Mouse (Mus musculus) lung, postnatal 4 days (tissue): ENCODE data around the gene Ccdc125.
"Not testable (repeated sequence)": the region's sequence is repeated elsewhere in the genome, so short reads cannot be mapped to it uniquely, and the experiment has no call there.

ENCODE experiments used
- DNase-seq, 2 experiments: peaks; one replicate each; pipeline ENCODE4 v3.0.0; 2021

Ccdc125 gene

DNA sequence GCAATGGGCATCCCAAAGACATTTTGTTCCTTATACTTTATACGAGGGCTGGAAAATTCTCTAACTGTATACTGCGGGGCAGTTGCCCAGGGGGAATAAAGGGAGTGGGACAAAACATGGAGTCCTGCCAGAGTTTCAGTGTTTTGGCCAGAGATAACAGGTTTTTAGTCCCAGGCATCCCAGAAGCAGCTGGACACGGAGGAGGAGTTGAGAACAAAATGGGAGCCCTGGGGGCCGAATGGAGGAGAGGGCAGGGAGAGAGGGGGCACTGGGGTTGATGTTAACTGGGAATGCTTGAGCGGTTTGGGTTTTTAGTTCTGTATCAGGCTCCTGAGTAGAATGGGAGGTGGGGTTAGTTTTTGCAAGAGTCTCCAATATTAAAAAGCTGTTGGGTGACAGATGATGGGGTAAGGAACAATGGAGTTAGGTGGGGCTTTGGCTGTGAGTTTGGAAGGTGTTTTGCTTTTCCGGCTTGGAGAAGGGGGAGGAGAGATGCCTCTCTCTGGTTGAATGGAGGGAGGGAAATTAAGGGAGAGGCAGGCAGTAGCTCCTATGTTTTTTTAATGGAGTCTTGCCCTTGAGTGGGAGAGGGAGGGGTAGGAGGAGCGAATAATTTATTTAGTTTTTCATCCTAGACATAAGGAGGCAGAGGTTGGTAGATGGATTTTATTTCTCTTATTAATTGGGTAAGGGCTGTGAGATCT lies 54.7 kb downstream of the Ccdc125 start:
- DNase-seq = no peak

DNA sequence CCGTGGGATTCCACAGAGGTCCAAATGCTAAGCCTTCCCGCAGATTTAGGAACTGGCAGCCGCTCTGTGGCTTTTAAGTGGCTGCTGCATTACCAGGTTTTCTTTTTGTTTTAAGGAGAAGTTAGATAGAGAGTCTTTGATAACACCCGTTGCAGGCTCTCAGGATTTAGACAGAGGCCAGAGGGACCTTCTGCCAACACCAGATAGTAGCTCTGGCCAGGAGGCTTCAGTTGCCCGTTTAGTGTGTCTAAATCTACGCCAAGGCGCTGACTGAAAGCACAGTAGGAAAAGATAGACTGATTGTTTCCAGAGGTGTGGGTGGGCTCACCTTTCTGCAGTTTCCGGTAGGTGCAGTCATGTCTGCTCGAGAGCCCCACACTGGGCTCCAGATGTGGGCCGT lies 55.7 kb downstream of the Ccdc125 start:
- no peak for DNase-seq

DNA sequence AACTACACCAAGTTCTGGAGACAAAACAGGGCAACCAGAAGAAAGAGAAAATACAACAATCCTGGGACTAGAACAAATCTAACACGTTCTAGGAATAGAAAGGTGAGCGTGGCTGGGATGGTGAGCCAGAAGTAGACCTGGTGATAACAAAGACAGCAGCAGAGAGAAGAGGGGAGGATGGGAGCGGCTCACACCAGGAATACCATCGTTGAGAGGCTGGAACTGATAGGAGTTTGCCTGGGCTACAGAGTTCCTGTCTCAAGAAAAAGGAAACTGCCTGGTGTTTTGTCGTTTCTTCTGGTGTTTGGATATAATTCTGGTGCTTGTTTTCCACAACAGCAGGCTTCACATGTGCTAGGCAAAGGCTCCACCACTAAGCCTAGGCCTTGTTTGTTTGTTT lies 58.6 kb downstream of the Ccdc125 start:
- DNase-seq = no peak

DNA sequence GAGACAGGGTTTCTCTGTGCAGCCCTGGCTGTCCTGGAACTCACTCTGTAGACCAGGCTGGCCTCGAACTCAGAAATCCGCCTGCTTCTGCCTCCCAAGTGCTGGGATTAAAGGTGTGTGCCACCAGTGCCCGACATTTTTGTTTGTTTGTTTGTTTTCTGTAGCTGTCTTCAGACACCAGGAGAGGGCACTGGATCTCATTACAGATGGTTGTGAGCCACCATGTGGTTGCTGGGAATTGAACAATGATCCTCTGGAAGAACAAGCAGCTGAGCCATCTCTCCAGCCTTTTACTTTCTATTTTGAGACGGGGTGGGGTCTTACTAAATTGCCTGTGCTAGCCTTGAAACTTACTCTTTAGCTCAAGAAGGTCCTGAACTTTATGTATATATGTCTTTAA lies 59.0 kb downstream of the Ccdc125 start:
- DNase-seq = not testable (repeated sequence)

DNA sequence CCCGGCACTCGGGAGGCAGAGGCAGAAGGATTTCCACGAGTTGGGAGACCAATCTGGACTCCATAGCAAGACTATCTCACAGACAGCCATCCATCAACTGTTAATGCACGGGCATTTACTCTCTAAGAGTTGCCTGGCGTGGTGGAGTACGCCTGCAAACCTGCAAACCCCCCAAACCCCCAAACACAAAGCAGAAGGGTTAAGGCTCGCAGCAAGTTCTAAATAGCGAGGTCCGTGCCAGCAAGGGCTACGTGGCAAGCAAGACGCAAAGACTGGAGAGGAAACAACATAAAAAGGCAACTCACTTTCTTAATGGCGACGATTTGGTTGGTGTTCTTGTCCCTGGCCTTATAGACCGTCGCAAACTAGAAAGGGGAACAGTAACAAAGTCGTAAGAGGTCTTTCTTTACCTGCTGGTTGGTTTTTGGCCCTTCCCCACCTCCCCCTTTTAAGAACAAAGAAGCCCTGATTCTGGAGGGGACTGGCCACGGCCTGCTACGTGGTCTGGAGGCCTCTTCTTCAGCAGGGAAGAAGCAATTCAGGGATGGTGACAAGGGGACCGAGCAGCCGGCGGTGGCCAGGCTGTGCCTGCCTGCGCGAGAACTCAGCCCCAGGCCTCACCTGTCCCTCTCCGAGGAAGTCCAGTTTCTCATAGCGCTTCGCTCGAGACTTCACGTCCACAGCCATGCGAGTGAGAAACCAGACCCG lies 60.8 kb downstream of the Ccdc125 start:
- peak; percentile 17 to 22 for DNase-seq

DNA sequence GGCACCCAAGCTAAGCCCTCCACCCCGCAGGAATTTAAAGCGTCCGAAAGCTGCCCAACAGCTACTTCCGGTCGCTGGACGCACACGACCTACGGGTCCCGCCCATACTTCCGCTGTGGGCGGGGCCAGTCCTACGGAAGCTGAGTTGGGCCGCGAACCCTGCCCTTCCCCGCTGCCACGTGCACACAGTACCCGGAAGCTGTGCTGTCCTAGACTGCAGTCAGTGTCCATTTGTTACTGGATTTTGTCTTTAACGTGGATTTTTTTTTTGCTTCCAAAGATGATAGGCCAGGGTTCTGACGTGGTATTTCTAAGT lies 61.3 kb downstream of the Ccdc125 start, which contains the start of gene Cdk7:
Cdk7 (minus strand) TSS at position 79 of the 316 bp plus-strand sequence.
- peak; percentile 95 to 97 for DNase-seq

DNA sequence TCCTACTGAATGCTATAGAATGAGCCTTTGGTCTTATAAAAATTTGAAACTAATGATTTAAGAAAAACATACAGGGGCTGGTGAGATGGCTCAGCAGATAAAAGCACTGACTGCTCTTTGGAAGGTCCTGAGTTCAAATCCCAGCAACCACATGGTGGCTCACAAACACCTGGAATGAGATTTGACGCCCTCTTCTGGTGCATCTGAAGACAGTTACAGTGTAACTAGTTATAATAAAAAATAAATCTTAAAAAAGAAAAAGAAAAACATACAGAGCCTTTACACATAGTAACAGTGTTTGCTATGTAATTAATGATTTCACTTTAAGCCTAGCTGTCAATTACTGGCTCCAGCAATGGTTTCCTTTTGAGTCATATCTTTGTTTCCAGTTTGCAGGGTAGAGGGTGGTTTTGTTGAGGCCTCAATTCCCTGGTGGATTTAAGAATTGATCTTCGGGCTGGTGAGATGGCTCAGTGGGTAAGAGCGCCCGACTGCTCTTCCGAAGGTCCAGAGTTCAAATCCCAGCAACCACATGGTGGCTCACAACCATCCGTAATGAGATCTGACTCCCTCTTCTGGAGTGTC lies 62.0 kb downstream of the Ccdc125 start:
- not testable (repeated sequence) for DNase-seq

DNA sequence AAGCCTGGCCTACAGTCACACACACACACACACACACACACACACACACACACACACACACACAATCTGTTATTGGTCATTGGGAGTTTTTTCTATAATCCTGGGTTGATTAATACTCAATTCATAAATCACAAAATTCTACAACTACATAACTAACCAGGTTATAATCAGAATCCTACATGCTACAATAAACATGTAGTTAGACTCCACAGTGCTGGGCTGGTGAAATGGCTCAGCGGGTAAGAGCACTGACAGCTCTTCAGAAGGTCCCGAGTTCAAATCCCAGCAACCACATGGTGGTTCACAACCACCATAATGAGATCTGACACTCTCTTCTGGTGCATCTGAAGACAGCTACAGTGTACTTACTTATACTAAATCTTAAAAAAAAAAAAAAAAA lies 63.2 kb downstream of the Ccdc125 start:
- DNase-seq = no peak

DNA sequence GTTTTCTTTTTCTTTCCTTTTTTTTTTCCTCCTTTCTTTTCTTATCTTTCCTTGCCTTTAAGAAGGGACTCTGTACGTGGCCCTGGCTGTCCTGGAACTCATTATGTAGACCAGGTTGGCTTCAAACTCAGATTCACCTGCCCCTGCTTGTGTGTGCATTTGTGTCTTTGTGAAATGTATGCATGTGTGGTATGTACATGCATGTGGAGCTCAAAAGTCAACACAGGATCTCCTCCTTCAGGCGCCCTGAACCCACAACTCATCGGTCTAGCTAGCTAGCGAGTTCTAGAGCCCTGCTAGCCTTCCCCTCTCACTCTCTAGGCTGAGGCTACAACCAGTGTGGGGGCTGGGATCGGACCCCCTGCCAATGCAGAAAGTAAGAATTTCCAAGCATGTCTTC lies 73.3 kb downstream of the Ccdc125 start:
- no peak for DNase-seq

DNA sequence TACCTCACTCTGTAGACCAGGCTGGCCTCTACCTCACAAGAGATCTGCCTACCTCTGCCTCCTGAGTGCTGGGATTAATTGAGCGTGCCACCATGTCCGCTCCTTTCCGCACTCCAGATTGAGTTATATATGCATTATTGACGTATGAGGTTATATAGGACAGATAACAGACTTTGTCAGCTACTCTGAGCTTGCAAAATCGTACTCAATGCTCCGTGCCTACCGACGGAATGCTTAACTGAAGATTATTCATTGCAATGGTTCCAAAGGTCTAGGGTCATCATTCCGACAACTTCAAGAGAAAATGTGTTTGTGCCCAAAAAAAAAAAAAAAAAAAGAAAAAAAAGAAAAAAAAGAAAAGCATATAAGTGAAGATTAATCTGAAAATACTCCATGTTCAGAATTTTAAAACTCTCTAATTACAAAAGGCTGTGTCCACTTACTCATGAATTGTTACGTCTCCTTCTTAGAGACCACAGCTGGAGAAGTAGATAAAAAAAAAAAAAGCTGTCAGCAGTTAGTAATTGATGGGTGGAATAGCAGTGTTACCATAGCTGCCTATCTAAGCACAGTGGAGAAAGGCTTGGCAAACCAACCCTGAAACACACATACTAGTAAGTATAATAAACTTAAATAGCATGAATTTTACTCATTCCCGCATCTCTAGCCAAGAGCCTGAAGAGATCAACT lies 74.0 kb downstream of the Ccdc125 start:
- no peak for DNase-seq

DNA sequence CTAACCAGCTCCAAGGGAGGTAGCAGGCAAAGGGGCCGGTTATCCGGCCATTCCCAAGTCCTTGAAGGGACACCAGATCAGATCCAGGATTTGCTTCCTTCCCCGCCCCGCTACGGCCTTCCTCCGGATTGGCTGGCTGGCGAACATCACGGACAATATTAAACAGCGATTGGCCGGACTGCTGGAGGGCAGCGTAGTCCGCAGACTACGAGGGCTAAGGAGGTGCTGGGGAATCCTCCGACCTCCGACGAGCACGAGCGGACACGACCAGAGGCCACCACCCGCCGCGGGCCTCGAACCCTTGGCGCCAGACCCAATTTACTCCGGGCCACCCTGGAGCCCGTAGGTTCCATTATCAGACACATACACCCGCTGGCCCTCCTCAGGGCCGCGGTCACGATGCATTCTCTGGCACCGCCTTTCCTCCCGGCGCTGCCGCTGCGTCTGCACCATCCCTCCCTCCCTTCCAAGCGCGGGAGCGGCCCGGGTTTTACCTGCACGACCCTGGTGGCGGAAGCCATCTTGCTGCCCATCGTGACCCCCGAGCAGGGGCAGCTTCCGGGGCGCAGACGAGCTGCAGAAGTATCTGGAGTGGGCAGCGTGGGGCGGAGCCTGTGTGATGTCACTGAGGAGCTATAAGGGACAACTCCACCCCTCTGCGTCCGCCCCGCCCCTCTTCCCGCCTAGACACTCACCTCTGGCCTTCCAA lies 74.7 kb downstream of the Ccdc125 start, which contains the start of gene Mrps36:
Mrps36 (minus strand) TSS at position 624 of the 709 bp plus-strand sequence.
- DNase-seq = peak; percentile 95 to 96

DNA sequence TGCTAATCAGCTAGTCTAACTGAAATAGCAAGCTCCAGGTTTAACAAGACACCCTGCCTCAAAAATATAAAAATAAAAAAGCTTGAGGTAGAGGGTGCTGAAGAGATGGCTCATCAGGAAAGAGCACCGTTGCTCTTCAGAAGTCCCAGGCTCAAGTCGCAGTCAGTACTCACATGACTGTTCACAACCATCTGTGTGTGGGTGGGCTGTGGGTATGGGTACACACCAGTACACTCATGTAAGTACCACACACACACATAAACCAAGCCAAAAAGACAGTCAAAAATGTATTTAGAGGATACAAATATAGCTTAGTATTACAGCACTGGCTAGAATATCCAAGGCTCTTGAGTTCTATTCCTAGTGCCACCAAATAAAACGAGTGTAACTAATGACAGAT lies 76.6 kb downstream of the Ccdc125 start:
- DNase-seq = no peak
